Mouse (Mus musculus) kidney, embryonic 15.5 days (tissue): ENCODE measurements around the gene Stard7. TPM values are rescaled to one million over a fixed set of nuclear protein-coding genes. Genes with fewer than 3 reads are reported as not detected.
A peak's percentile ranks its signal among the peaks of the same experiment; 100 is the strongest.
"Not testable (repeated sequence)": the region's sequence is repeated elsewhere in the genome, so short reads cannot be mapped to it uniquely, and the experiment has no call there.

Source experiments
- ATAC-seq: fragments of 200-750 bp; cut with Nextera tagmentation; replicated peaks from 2 replicates; pipeline ENCODE4 v1.8.0; 2017; ENCODE audit warnings: moderate TSS enrichment; ENCODE audit not compliant: low FRiP score
- H3K27ac ChIP-seq: fragments of 300-500 bp; sonication (generic); 2 replicates; pipeline ENCODE4 v1.5.1; 2015; ENCODE audit warnings: mild to moderate bottlenecking, inconsistent platforms
- H3K27me3 ChIP-seq: fragments of 300-500 bp; sonication (generic); 2 replicates; pipeline ENCODE4 v1.6.1; 2015; ENCODE audit warnings: inconsistent platforms
- H3K36me3 ChIP-seq: fragments of 300-500 bp; sonication (generic); 2 replicates; pipeline ENCODE4 v1.6.1; 2015; ENCODE audit warnings: inconsistent platforms
- H3K4me1 ChIP-seq: fragments of 300-500 bp; sonication (generic); 2 replicates; pipeline ENCODE4 v1.6.1; 2015; ENCODE audit warnings: inconsistent platforms
- H3K4me2 ChIP-seq: fragments of 300-500 bp; sonication (generic); 2 replicates; pipeline ENCODE4 v1.6.1; 2015; ENCODE audit warnings: moderate library complexity, mild to moderate bottlenecking, inconsistent platforms
- H3K4me3 ChIP-seq: fragments of 300-500 bp; sonication (generic); replicated peaks from 2 replicates; pipeline ENCODE4 v1.5.1; 2015; ENCODE audit warnings: mild to moderate bottlenecking, inconsistent platforms
- H3K9ac ChIP-seq: fragments of 300-500 bp; sonication (generic); 2 replicates; pipeline ENCODE4 v1.6.1; 2015; ENCODE audit warnings: mild to moderate bottlenecking, inconsistent platforms
- H3K9me3 ChIP-seq: fragments of 300-500 bp; sonication (generic); replicated peaks from 2 replicates; pipeline ENCODE4 v1.6.1; 2016; ENCODE audit warnings: inconsistent platforms
- WGBS: fragments of 180-500 bp; shearing (Covaris S2); methylation state at CpG from one replicate; pipeline ENCODE4 v1.1.7; 2015; ENCODE audit warnings: mixed read lengths; 5-methylcytosine and 5-hydroxymethylcytosine counted together
- polyA plus RNA-seq: library from polyadenylated mRNA; unstranded; fragments of >200 nt; fragmentation: Nextera tagmentation; extraction: Ambion mirVana; gene quantifications from 2 replicates; pipeline ENCODE4 v1.2.1, GENCODE M21; 2015

Stard7 gene
- polyA plus RNA-seq, 1 experiment from 2014 or later = 76.7 TPM

GRCm38 (mm10) chr2:127254604-127255134, 15.3 kb upstream of the Stard7 start:
- Histone ChIP-seq H3K4me3 (no peak overlapping the region), H3K4me1 (peaks cover 27% of the 10 kb centered on the region), H3K27me3 (no peaks in the 10 kb centered on the region), H3K9me3 (no peaks in the 10 kb centered on the region), H3K4me2 (no peak overlapping the region), H3K9ac (no peak overlapping the region), H3K36me3 (peaks cover 44% of the 10 kb centered on the region), H3K27ac (no peak overlapping the region; the same call in 1 of the 2 replicates)
- no peak for ATAC-seq
- 79% methylated on average over 3 of the region's 3 CpGs for WGBS

GRCm38 (mm10) chr2:127255294-127255693, 14.7 kb upstream of the Stard7 start:
- Histone ChIP-seq H3K27ac (no peak overlapping the region), H3K36me3 (peaks cover 46% of the 10 kb centered on the region), H3K9me3 (no peaks in the 10 kb centered on the region), H3K4me1 (peaks cover 24% of the 10 kb centered on the region), H3K4me2 (no peak overlapping the region), H3K4me3 (no peak overlapping the region), H3K9ac (no peak overlapping the region), H3K27me3 (no peaks in the 10 kb centered on the region)
- ATAC-seq = 0 out of 2 replicates have a peak, but pooled peaks have one; percentile 21
- 54% methylated on average over 6 of the region's 6 CpGs for WGBS

- Histone ChIP-seq H3K9me3 (no peaks in the 10 kb centered on the region), H3K4me1 (peaks cover 3% of the 10 kb centered on the region; the same call in 1 of the 2 replicates), H3K4me2 (no peak overlapping the region), H3K27ac (no peak overlapping the region), H3K27me3 (no peaks in the 10 kb centered on the region), H3K9ac (no peak overlapping the region), H3K36me3 (peaks cover 42% of the 10 kb centered on the region), H3K4me3 (no peak overlapping the region)
- 81% methylated on average over 5 of the region's 5 CpGs for WGBS
- no peak for ATAC-seq
These were observed 10.7 kb upstream of the Stard7 start for GRCm38 (mm10) chr2:127259340-127259739.

GRCm38 (mm10) chr2:127262480-127262879, 7.5 kb upstream of the Stard7 start:
- H3K36me3 ChIP-seq = peaks cover 27% of the 10 kb centered on the region
- no peaks in the 10 kb centered on the region for H3K9me3 ChIP-seq
- no peak overlapping the region for H3K4me3 ChIP-seq
- H3K27ac ChIP-seq = no peak overlapping the region
- H3K27me3 ChIP-seq = no peaks in the 10 kb centered on the region
- H3K4me1 ChIP-seq = no peaks in the 10 kb centered on the region
- ATAC-seq = no peak
- no peak overlapping the region for H3K9ac ChIP-seq
- no peak overlapping the region for H3K4me2 ChIP-seq

DNA sequence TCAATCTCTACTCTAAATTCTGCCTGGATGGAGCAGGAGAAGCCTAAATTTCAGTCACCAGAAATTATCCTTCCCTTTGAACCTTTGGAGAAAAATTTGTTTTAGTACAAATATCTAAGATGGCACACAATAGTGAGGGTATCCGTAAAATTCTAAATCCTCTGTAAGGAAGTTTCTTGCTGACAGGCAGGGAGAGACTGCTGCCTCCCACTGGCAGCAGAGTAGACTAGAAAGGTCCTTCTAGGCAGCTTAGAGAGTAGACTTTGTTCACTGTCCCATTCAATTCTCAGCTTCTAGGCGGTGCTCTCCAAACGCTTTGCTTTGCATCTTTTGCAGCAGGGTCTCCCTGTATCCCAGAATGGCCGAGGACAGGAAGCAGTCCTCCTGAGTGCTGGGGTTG, 2.2 kb upstream of the Stard7 start:
- Histone ChIP-seq H3K36me3 (no peaks in the 10 kb centered on the region), H3K4me2 (no peak overlapping the region), H3K9ac (no peak overlapping the region), H3K4me1 (peaks cover 4% of the 10 kb centered on the region; the same call in 1 of the 2 replicates), H3K4me3 (no peak overlapping the region), H3K27ac (no peak overlapping the region), H3K9me3 (no peaks in the 10 kb centered on the region), H3K27me3 (no peaks in the 10 kb centered on the region)
- WGBS = 47% methylated on average over 4 of the region's 4 CpGs
- no peak for ATAC-seq

DNA sequence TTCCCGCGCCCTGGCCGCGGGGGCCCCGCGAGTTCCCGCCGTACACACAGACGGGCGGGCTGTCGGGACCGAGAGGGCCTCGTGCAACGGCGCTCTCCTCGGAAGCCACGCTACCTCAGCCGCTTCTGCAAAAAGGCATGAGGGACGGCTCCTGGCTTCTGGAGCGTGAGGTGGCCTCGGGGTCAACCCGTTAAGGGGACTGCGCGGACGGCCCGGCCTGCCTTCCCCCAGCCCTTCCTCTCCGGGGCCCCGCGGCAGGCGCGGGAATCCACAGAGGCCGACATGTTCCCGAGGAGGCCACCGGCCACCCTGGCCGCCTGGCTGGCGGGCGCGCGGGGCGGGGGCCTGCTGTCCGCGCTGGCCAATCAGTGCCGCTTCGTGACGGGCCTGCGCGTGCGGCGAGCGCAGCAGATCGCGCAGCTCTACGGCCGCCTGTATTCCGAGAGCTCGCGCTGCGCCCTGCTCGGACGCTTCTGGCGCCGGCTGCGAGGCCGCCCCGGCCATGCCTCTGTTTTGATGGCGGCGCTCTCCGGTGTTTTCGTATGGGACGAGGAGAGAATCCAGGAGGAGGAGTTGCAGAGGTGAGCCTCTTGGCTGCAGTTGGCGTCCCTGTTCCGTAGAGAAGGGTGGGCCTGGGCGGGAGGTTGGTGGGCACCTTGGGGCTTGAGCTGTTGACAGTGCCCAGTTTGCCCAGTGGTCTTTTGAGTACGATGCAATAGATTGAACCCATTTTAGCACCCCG, 453 bp downstream of the Stard7 start:
- Histone ChIP-seq H3K9ac (peak overlapping the region; percentile 85), H3K27ac (peak overlapping the region; percentile 97), H3K36me3 (no peaks in the 10 kb centered on the region), H3K4me2 (peak overlapping the region; percentile 86), H3K27me3 (no peaks in the 10 kb centered on the region), H3K9me3 (no peaks in the 10 kb centered on the region), H3K4me1 (peaks cover 9% of the 10 kb centered on the region), H3K4me3 (peak overlapping the region; percentile 77)
- WGBS = under 1% methylated on average over 75 of the region's 75 CpGs
- ATAC-seq = peak; percentile 96

- 12% methylated on average over 8 of the region's 8 CpGs for WGBS
- H3K9me3 ChIP-seq = no peaks in the 10 kb centered on the region
- no peaks in the 10 kb centered on the region for H3K27me3 ChIP-seq
- H3K36me3 ChIP-seq = no peaks in the 10 kb centered on the region
- H3K4me3 ChIP-seq = peak overlapping the region; percentile 77
- peaks cover 9% of the 10 kb centered on the region for H3K4me1 ChIP-seq
- H3K4me2 ChIP-seq = peak overlapping the region; percentile 86
- ATAC-seq = no peak
- peak overlapping the region; percentile 97 for H3K27ac ChIP-seq
- H3K9ac ChIP-seq = peak overlapping the region; percentile 85
These were observed 1.1 kb downstream of the Stard7 start for GRCm38 (mm10) chr2:127271042-127271515.

- H3K27me3 ChIP-seq, H3K4me1 ChIP-seq, H3K4me3 ChIP-seq, H3K27ac ChIP-seq, ATAC-seq, H3K9me3 ChIP-seq, H3K36me3 ChIP-seq, H3K9ac ChIP-seq: not testable (repeated sequence)
- WGBS = 93% methylated on average over 4 of the region's 4 CpGs
- H3K4me2 ChIP-seq = peak overlapping the region; percentile 86
These were observed 2.0 kb downstream of the Stard7 start for GRCm38 (mm10) chr2:127272049-127272448.

DNA sequence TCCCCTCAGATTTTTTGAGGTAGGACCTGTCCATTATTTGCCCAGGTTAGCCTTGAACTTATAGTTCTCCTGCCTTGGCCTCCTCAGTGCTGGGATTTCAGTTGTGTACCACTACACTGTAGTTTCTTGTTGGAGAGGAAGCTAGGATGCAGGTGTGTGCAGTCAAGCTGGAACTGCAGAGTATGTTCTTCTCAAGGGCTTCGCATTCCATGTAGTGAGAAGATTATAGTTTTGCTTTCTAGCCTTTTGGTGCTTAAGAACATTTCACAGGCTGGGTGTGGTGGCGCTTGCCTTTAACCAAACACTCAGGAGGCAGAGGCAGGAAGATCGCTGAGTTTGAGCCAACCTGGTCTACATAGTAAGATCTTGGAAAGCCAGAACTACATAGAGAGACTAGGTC, 2.8 kb downstream of the Stard7 start:
- ATAC-seq = no peak
- no peaks in the 10 kb centered on the region for H3K9me3 ChIP-seq
- H3K27ac ChIP-seq = no peak overlapping the region
- WGBS = 96% methylated on average over 3 of the region's 3 CpGs
- H3K4me2 ChIP-seq = no peak overlapping the region
- H3K36me3 ChIP-seq = no peaks in the 10 kb centered on the region
- no peak overlapping the region for H3K4me3 ChIP-seq
- H3K9ac ChIP-seq = no peak overlapping the region
- H3K4me1 ChIP-seq = peaks cover 9% of the 10 kb centered on the region
- no peaks in the 10 kb centered on the region for H3K27me3 ChIP-seq

GRCm38 (mm10) chr2:127274590-127274989, 4.6 kb downstream of the Stard7 start:
- no peak overlapping the region for H3K9ac ChIP-seq
- no peaks in the 10 kb centered on the region for H3K36me3 ChIP-seq
- WGBS = 86% methylated on average over 2 of the region's 2 CpGs
- no peak overlapping the region for H3K4me3 ChIP-seq
- no peak overlapping the region for H3K27ac ChIP-seq
- H3K27me3 ChIP-seq = no peaks in the 10 kb centered on the region
- peaks cover 9% of the 10 kb centered on the region for H3K4me1 ChIP-seq
- H3K4me2 ChIP-seq = no peak overlapping the region
- H3K9me3 ChIP-seq = no peaks in the 10 kb centered on the region
- ATAC-seq = no peak

DNA sequence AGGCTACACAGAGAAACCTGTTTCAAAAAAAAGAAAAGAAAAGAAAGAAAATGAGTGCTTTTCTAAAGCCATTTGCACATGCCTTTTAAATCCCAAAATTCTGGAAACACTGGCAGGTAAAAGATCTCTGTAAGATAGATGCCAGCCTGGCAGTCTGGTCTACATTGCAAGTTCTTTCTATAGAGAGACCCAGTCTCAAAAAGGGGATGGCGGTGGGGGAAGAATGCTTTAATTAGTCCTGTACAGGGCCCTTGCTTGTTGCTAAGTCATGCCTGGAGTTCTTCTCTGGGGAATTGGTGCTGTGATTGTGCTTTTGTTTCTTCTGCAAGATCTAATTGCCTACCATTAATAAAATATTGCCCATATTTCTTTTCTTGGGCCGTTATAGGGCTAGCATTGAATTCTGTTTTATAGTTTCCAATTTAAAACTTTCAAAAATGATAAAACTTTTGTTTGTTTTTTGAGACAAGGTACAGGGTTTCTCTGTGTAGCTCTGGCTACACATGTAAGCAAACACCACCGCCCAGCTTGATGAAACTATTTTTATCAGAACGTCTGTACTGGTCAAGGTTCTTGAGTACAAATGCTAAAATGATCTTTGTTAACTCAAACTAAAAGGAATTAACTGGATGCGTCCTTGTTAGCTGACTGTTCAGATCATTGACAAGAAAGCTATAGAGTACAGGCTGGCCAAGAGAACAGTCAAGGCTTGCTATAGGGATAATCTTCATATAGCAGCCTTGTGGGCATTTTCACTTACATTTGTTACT, 5.7 kb downstream of the Stard7 start:
- H3K4me2 ChIP-seq = no peak overlapping the region
- H3K9ac ChIP-seq = no peak overlapping the region
- ATAC-seq = no peak
- no peak overlapping the region for H3K27ac ChIP-seq
- H3K27me3 ChIP-seq = no peaks in the 10 kb centered on the region
- 81% methylated on average over 5 of the region's 5 CpGs for WGBS
- H3K9me3 ChIP-seq = no peaks in the 10 kb centered on the region
- H3K4me3 ChIP-seq = no peak overlapping the region
- H3K36me3 ChIP-seq = no peaks in the 10 kb centered on the region
- H3K4me1 ChIP-seq = peaks cover 9% of the 10 kb centered on the region

DNA sequence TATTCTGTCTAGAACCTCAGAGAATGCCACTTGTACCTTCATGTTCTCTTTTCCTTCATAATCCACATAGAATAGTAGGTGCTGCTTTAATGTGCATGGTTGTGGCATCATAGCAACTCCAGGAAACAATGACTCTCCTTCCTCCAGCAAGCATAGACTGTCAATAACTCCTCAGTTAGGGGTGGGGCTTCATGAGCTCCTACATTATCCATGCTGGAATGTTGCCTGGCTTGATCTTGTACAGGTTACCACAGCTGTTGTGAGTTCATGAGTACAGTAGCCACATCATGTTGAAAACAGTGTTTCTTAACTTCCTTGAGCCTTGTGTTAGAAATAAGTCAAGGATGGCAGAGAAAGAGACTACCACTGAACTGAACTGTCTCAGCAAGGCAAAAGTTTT, 8.1 kb downstream of the Stard7 start:
- no peak for ATAC-seq
- H3K36me3 ChIP-seq = 0 out of 2 replicates have a peak, but pooled peaks cover 4% of the 10 kb centered on the region
- no peaks in the 10 kb centered on the region for H3K9me3 ChIP-seq
- no peak overlapping the region for H3K4me3 ChIP-seq
- peaks cover 5% of the 10 kb centered on the region; the same call in 1 of the 2 replicates for H3K4me1 ChIP-seq
- H3K4me2 ChIP-seq = no peak overlapping the region
- no peaks in the 10 kb centered on the region for H3K27me3 ChIP-seq
- H3K9ac ChIP-seq = no peak overlapping the region
- no peak overlapping the region for H3K27ac ChIP-seq
